Mouse (Mus musculus): ENCODE measurements around the gene Irgq. TPM values are rescaled to one million over a fixed set of nuclear protein-coding genes. Genes with fewer than 3 reads are reported as not detected.

Irgq gene
- polyA plus RNA-seq, 1 experiment from 2014 or later, result 28.0 TPM

Other genes with a start within 250 kb of the Irgq start
- 33.5 and 34.0 TPM in 2 replicates for gene Zfp61, start 229.5 kb upstream of the Irgq start, polyA plus RNA-seq (2014; fragmentation: Nextera tagmentation; extraction: Ambion mirVana)
- 19.6 and 20.9 TPM in 2 replicates for gene Zfp94, start 214.0 kb upstream of the Irgq start, polyA plus RNA-seq (2014; fragmentation: Nextera tagmentation; extraction: Ambion mirVana)
- gene Tescl, start 196.8 kb upstream of the Irgq start, polyA plus RNA-seq (2014; fragmentation: Nextera tagmentation; extraction: Ambion mirVana), result 0.31 TPM in 1 of 2 replicates, not detected in the other
- not detected in 2 replicates for gene Lypd5, start 181.5 kb upstream of the Irgq start, polyA plus RNA-seq (2014; fragmentation: Nextera tagmentation; extraction: Ambion mirVana)
- 1.7 and 2.8 TPM in 2 replicates for gene Kcnn4, start 160.4 kb upstream of the Irgq start, polyA plus RNA-seq (2014; fragmentation: Nextera tagmentation; extraction: Ambion mirVana)
- gene Smg9, start 131.1 kb upstream of the Irgq start, polyA plus RNA-seq (2014; fragmentation: Nextera tagmentation; extraction: Ambion mirVana), result 30.1 and 30.3 TPM in 2 replicates
- not detected in 2 replicates for gene Irgc1, start 78.4 kb upstream of the Irgq start, polyA plus RNA-seq (2014; fragmentation: Nextera tagmentation; extraction: Ambion mirVana)
- gene Plaur, start 68.2 kb upstream of the Irgq start, polyA plus RNA-seq (2014; fragmentation: Nextera tagmentation; extraction: Ambion mirVana), result 1.6 and 1.9 TPM in 2 replicates
- 22.7 and 28.3 TPM in 2 replicates for gene Cadm4, start 48.7 kb upstream of the Irgq start, polyA plus RNA-seq (2014; fragmentation: Nextera tagmentation; extraction: Ambion mirVana)
- 181 and 201 TPM in 2 replicates for gene Zfp428, start 23.7 kb upstream of the Irgq start, polyA plus RNA-seq (2014; fragmentation: Nextera tagmentation; extraction: Ambion mirVana)
- 0.65 and 0.98 TPM in 2 replicates for gene AC161166.1, start 18.2 kb upstream of the Irgq start, polyA plus RNA-seq (2014; fragmentation: Nextera tagmentation; extraction: Ambion mirVana)
- gene Pinlyp, start 15.4 kb downstream of the Irgq start, polyA plus RNA-seq (2014; fragmentation: Nextera tagmentation; extraction: Ambion mirVana), result not detected in 2 replicates
- 47.4 and 52.3 TPM in 2 replicates for gene Xrcc1, start 15.6 kb downstream of the Irgq start, polyA plus RNA-seq (2014; fragmentation: Nextera tagmentation; extraction: Ambion mirVana)
- gene Ethe1, start 56.9 kb downstream of the Irgq start, polyA plus RNA-seq (2014; fragmentation: Nextera tagmentation; extraction: Ambion mirVana), result 25.8 and 26.4 TPM in 2 replicates
- 10.3 and 11.4 TPM in 2 replicates for gene Zfp575, start 57.0 kb downstream of the Irgq start, polyA plus RNA-seq (2014; fragmentation: Nextera tagmentation; extraction: Ambion mirVana)
- not detected in 2 replicates for gene Phldb3, start 80.1 kb downstream of the Irgq start, polyA plus RNA-seq (2014; fragmentation: Nextera tagmentation; extraction: Ambion mirVana)
- 0.27 and 0.29 TPM in 2 replicates for gene Lypd3, start 105.9 kb downstream of the Irgq start, polyA plus RNA-seq (2014; fragmentation: Nextera tagmentation; extraction: Ambion mirVana)
- gene Tex101, start 146.0 kb downstream of the Irgq start, polyA plus RNA-seq (2014; fragmentation: Nextera tagmentation; extraction: Ambion mirVana), result not detected in 2 replicates
- not detected in 2 replicates for gene BC049730, start 178.6 kb downstream of the Irgq start, polyA plus RNA-seq (2014; fragmentation: Nextera tagmentation; extraction: Ambion mirVana)
- gene Gm4763, start 196.2 kb downstream of the Irgq start, polyA plus RNA-seq (2014; fragmentation: Nextera tagmentation; extraction: Ambion mirVana), result not detected in 2 replicates
- gene Cd177, start 229.6 kb downstream of the Irgq start, polyA plus RNA-seq (2014; fragmentation: Nextera tagmentation; extraction: Ambion mirVana), result 0.11 and 0.35 TPM in 2 replicates
- 0.41 TPM in 1 of 2 replicates, not detected in the other for gene Ceacam10, start 246.5 kb downstream of the Irgq start, polyA plus RNA-seq (2014; fragmentation: Nextera tagmentation; extraction: Ambion mirVana)

All from hindbrain, embryonic 14.5 days (tissue).